Mouse (Mus musculus) hindbrain, embryonic 14.5 days (tissue): ENCODE results near the gene Tff3. TPM values are rescaled to one million over a fixed set of nuclear protein-coding genes. Genes with fewer than 3 reads are reported as not detected.

Experiments
- ATAC-seq: fragments of 200-750 bp; cut with Nextera tagmentation; 2 replicates; pipeline ENCODE4 v1.8.0; 2017; ENCODE audit warnings: moderate number of reproducible peaks, mild to moderate bottlenecking, moderate TSS enrichment, moderate library complexity; ENCODE audit not compliant: low FRiP score
- DNase-seq: peaks from one replicate; pipeline ENCODE4 v3.0.0-alpha.2; 2015; ENCODE audit warnings: low spot score
- H3K27ac ChIP-seq: fragments of 300-500 bp; sonication (generic); 2 replicates; pipeline ENCODE4 v1.5.1; 2014; ENCODE audit warnings: mild to moderate bottlenecking, moderate library complexity
- H3K27me3 ChIP-seq: fragments of 300-500 bp; sonication (generic); 2 replicates; pipeline ENCODE4 v1.6.1; 2014; ENCODE audit warnings: mild to moderate bottlenecking, low read length, mixed read lengths; ENCODE audit not compliant: control insufficient read depth, insufficient read depth
- H3K36me3 ChIP-seq: fragments of 300-500 bp; sonication (generic); replicated peaks from 2 replicates; pipeline ENCODE4 v1.6.1; 2014; ENCODE audit not compliant: control insufficient read depth, insufficient read depth
- H3K4me1 ChIP-seq: fragments of 300-500 bp; sonication (generic); replicated peaks from 2 replicates; pipeline ENCODE4 v1.6.1; 2014; ENCODE audit warnings: antibody characterized with exemption, low read length, mixed read lengths; ENCODE audit not compliant: control insufficient read depth, insufficient read depth
- H3K4me2 ChIP-seq: fragments of 300-500 bp; sonication (generic); replicated peaks from 2 replicates; pipeline ENCODE4 v1.6.1; 2014; ENCODE audit warnings: mild to moderate bottlenecking, moderate library complexity
- H3K4me3 ChIP-seq: fragments of 300-500 bp; sonication (generic); replicated peaks from 2 replicates; pipeline ENCODE4 v1.5.1; 2014; ENCODE audit warnings: mild to moderate bottlenecking, low read length
- H3K9ac ChIP-seq: fragments of 300-500 bp; sonication (generic); 2 replicates; pipeline ENCODE4 v1.6.1; 2014
- H3K9me3 ChIP-seq: fragments of 300-500 bp; sonication (generic); 2 replicates; pipeline ENCODE4 v1.6.1; 2016; ENCODE audit warnings: low read length; ENCODE audit not compliant: control insufficient read depth
- WGBS: fragments of 180-500 bp; shearing (Covaris S2); extraction: QIAGEN DNeasy Blood & Tissue Kit; methylation state at CpG from one replicate; pipeline ENCODE4 v1.1.7; 2014; 5-methylcytosine and 5-hydroxymethylcytosine counted together
- polyA plus RNA-seq: library from polyadenylated mRNA; unstranded; fragments of >200 nt; fragmentation: Nextera tagmentation; extraction: Ambion mirVana; gene quantifications from 2 replicates; pipeline ENCODE4 v1.2.1, GENCODE M21; 2014

The Tff3 gene
- polyA plus RNA-seq = 2.9 and 4.5 TPM in 2 replicates

- Histone ChIP-seq H3K27ac (no peak within 1 kb of the TSS), H3K4me3 (no peak within 1 kb of the TSS), H3K36me3 (no peaks in the 10 kb centered on the region), H3K4me1 (no peaks in the 10 kb centered on the region), H3K9ac (no peak within 1 kb of the TSS), H3K9me3 (no peaks in the 10 kb centered on the region), H3K4me2 (no peak within 1 kb of the TSS), H3K27me3 (no peaks in the 10 kb centered on the region)
- 17% methylated on average over 2 of the region's 2 CpGs for WGBS
- ATAC-seq = no peak
- DNase-seq = no peak
Measured at GRCm38 (mm10) chr17:31129452-31129851, at the start of gene Tff3. Gene Tff3, minus strand, starts transcription at chr17:31129646.

- no peak for DNase-seq
- 93% methylated on average over 4 of the region's 4 CpGs for WGBS
- H3K4me3 ChIP-seq = no peak overlapping the region
Measured at GRCm38 (mm10) chr17:31176321-31176720, 46.9 kb upstream of the Tff3 start.

GRCm38 (mm10) chr17:31169796-31170195 lies 40.4 kb upstream of the Tff3 start:
- Histone ChIP-seq H3K9ac (no peak overlapping the region), H3K4me2 (no peak overlapping the region), H3K9me3 (0 out of 2 replicates have a peak, but pooled peaks cover 5% of the 10 kb centered on the region), H3K27me3 (no peaks in the 10 kb centered on the region), H3K4me3 (no peak overlapping the region), H3K27ac (no peak overlapping the region), H3K36me3 (no peaks in the 10 kb centered on the region), H3K4me1 (no peaks in the 10 kb centered on the region)
- ATAC-seq (no peak), DNase-seq (no peak)
- 89% methylated on average over 5 of the region's 5 CpGs for WGBS

More at GRCm38 (mm10) chr17:31176321-31176720, 46.9 kb upstream of the Tff3 start:
- ATAC-seq = no peak
- no peaks in the 10 kb centered on the region for H3K4me1 ChIP-seq
- H3K36me3 ChIP-seq = no peaks in the 10 kb centered on the region
- H3K4me2 ChIP-seq = no peak overlapping the region
- no peaks in the 10 kb centered on the region for H3K27me3 ChIP-seq
- H3K9me3 ChIP-seq = 0 out of 2 replicates have a peak, but pooled peaks cover 5% of the 10 kb centered on the region
- no peak overlapping the region for H3K9ac ChIP-seq
- no peak overlapping the region for H3K27ac ChIP-seq

- H3K27me3 ChIP-seq = no peaks in the 10 kb centered on the region
- DNase-seq = no peak
- no peaks in the 10 kb centered on the region for H3K36me3 ChIP-seq
- H3K4me2 ChIP-seq = no peak within 1 kb of the TSS
- no peak within 1 kb of the TSS for H3K27ac ChIP-seq
- no peaks in the 10 kb centered on the region for H3K4me1 ChIP-seq
- 92% methylated on average over 6 of the region's 6 CpGs for WGBS
- no peaks in the 10 kb centered on the region for H3K9me3 ChIP-seq
- no peak within 1 kb of the TSS for H3K4me3 ChIP-seq
- no peak within 1 kb of the TSS for H3K9ac ChIP-seq
- no peak for ATAC-seq
Measured at GRCm38 (mm10) chr17:31165127-31165526, 35.7 kb upstream of the Tff3 start, which contains the start of gene Tff1. Gene Tff1, minus strand, starts transcription at chr17:31165277.

GRCm38 (mm10) chr17:31163821-31164220 lies 34.4 kb upstream of the Tff3 start:
- Histone ChIP-seq H3K4me2 (no peak overlapping the region), H3K36me3 (no peaks in the 10 kb centered on the region), H3K9me3 (no peaks in the 10 kb centered on the region), H3K4me3 (no peak overlapping the region), H3K4me1 (no peaks in the 10 kb centered on the region), H3K27me3 (no peaks in the 10 kb centered on the region), H3K27ac (no peak overlapping the region), H3K9ac (no peak overlapping the region)
- WGBS = 96% methylated on average over 2 of the region's 2 CpGs
- no peak for ATAC-seq
- DNase-seq = no peak

- no peak for DNase-seq
- H3K4me1 ChIP-seq = no peaks in the 10 kb centered on the region
- 87% methylated on average over 12 of the region's 12 CpGs for WGBS
- H3K36me3 ChIP-seq = no peaks in the 10 kb centered on the region
- H3K9ac ChIP-seq = no peak overlapping the region
- H3K9me3 ChIP-seq = no peaks in the 10 kb centered on the region
- no peak overlapping the region for H3K27ac ChIP-seq
- no peaks in the 10 kb centered on the region for H3K27me3 ChIP-seq
- H3K4me2 ChIP-seq = no peak overlapping the region
- H3K4me3 ChIP-seq = no peak overlapping the region
- ATAC-seq = no peak
Measured at GRCm38 (mm10) chr17:31162607-31163006, 33.2 kb upstream of the Tff3 start.

GRCm38 (mm10) chr17:31160291-31160690 lies 30.8 kb upstream of the Tff3 start:
- DNase-seq (no peak), ATAC-seq (no peak)
- no peaks in the 10 kb centered on the region for H3K27me3 ChIP-seq
- no peaks in the 10 kb centered on the region for H3K36me3 ChIP-seq
- H3K4me1 ChIP-seq = no peaks in the 10 kb centered on the region
- H3K4me2 ChIP-seq = no peak overlapping the region
- 60% methylated on average over 4 of the region's 4 CpGs for WGBS
- H3K4me3 ChIP-seq = no peak overlapping the region
- no peak overlapping the region for H3K9ac ChIP-seq
- no peak overlapping the region for H3K27ac ChIP-seq
- H3K9me3 ChIP-seq = no peaks in the 10 kb centered on the region

GRCm38 (mm10) chr17:31157921-31158320 lies 28.5 kb upstream of the Tff3 start:
- no peaks in the 10 kb centered on the region for H3K9me3 ChIP-seq
- no peaks in the 10 kb centered on the region for H3K27me3 ChIP-seq
- ATAC-seq = no peak
- DNase-seq = no peak
- H3K4me2 ChIP-seq = no peak overlapping the region
- no peak overlapping the region for H3K9ac ChIP-seq
- no peaks in the 10 kb centered on the region for H3K36me3 ChIP-seq
- 81% methylated on average over 6 of the region's 6 CpGs for WGBS
- H3K4me1 ChIP-seq = no peaks in the 10 kb centered on the region
- no peak overlapping the region for H3K27ac ChIP-seq
- H3K4me3 ChIP-seq = no peak overlapping the region

- Histone ChIP-seq H3K27ac (no peak overlapping the region), H3K4me3 (no peak overlapping the region), H3K4me2 (no peak overlapping the region), H3K4me1 (no peaks in the 10 kb centered on the region), H3K9me3 (0 out of 2 replicates have a peak, but pooled peaks cover 4% of the 10 kb centered on the region), H3K9ac (no peak overlapping the region), H3K27me3 (no peaks in the 10 kb centered on the region), H3K36me3 (no peaks in the 10 kb centered on the region)
- DNase-seq (no peak), ATAC-seq (no peak)
- 86% methylated on average over 8 of the region's 8 CpGs for WGBS
Measured at GRCm38 (mm10) chr17:31153785-31154184, 24.3 kb upstream of the Tff3 start.

GRCm38 (mm10) chr17:31152966-31153499 lies 23.6 kb upstream of the Tff3 start:
- no peak overlapping the region for H3K9ac ChIP-seq
- H3K36me3 ChIP-seq = no peaks in the 10 kb centered on the region
- no peak overlapping the region for H3K27ac ChIP-seq
- WGBS = 89% methylated on average over 9 of the region's 9 CpGs
- H3K9me3 ChIP-seq = 0 out of 2 replicates have a peak, but pooled peaks cover 5% of the 10 kb centered on the region
- ATAC-seq (no peak), DNase-seq (no peak)
- H3K27me3 ChIP-seq = no peaks in the 10 kb centered on the region
- H3K4me1 ChIP-seq = no peaks in the 10 kb centered on the region
- H3K4me3 ChIP-seq = no peak overlapping the region
- H3K4me2 ChIP-seq = no peak overlapping the region
